Mouse (Mus musculus): ENCODE measurements around the gene Trim11.

DNA sequence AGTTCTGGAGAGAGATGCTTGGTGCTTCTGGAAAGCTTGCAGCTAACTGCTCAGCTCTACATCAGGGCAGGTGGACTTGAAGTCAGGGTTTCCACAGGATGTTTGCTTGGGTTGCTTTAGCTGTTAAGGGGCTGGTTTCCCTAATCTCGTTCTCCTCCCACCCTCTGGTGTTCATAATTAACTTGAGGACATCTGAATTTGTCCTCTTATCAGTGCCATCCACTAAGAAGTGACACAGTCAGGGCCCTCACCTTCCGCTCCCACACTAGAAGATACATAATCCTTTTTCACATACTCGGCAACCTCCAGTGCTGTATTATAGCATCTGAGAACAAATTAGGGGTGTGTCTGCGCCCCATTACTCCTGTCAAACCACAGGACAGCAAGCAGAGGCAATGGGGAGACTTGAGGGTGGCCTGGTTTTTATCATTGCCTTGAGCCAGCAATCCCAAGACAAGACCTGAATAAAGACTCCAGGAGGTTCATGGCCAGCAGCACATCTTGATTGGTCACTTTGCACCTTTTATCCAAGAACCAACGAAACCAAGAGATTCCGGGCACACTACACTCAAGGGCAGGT lies 15.3 kb downstream of the Trim11 start:
- TF ChIP-seq POLR2A (IDR thresholded peaks at IDR 0.05; ENCODE audit: extremely low read depth, insufficient read depth, low read length) (no peak), CTCF (IDR thresholded peaks at IDR 0.05; ENCODE audit: extremely low read depth, insufficient read depth, low read length) (no peak)

Data from cortical plate, adult 2 months (tissue).